Mouse (Mus musculus) right cerebral cortex, adult 18-20 months (tissue): Measurements from ENCODE around the gene Acvr1.
A peak's percentile ranks its signal among the peaks of the same experiment; 100 is the strongest.

Experiments used
- DNase-seq: peaks from one replicate; pipeline ENCODE4 v3.0.0; 2022; ENCODE audit warnings: mixed read lengths

Gene Acvr1

GRCm38 (mm10) chr2:58557045-58557845 is 9.7 kb downstream of the Acvr1 start:
- DNase-seq, result no peak

GRCm38 (mm10) chr2:58552296-58552695 is 14.7 kb downstream of the Acvr1 start:
- DNase-seq, result no peak

GRCm38 (mm10) chr2:58551866-58552265 is 15.1 kb downstream of the Acvr1 start:
- no peak for DNase-seq

- no peak for DNase-seq
These were observed 16.5 kb downstream of the Acvr1 start for GRCm38 (mm10) chr2:58550488-58550887.

- no peak for DNase-seq
These were observed 17.0 kb downstream of the Acvr1 start for GRCm38 (mm10) chr2:58549960-58550359.

GRCm38 (mm10) chr2:58548943-58549342 is 18.0 kb downstream of the Acvr1 start:
- DNase-seq, result no peak

- no peak for DNase-seq
These were observed 20.7 kb downstream of the Acvr1 start for GRCm38 (mm10) chr2:58546264-58546663.

GRCm38 (mm10) chr2:58544368-58544767 is 22.6 kb downstream of the Acvr1 start:
- no peak for DNase-seq

- DNase-seq, result no peak
These were observed 23.7 kb downstream of the Acvr1 start for GRCm38 (mm10) chr2:58543252-58543651.

GRCm38 (mm10) chr2:58538196-58538595 is 28.8 kb downstream of the Acvr1 start:
- no peak for DNase-seq

- DNase-seq, result no peak
These were observed 30.2 kb downstream of the Acvr1 start for GRCm38 (mm10) chr2:58536796-58537195.

GRCm38 (mm10) chr2:58535233-58535632 is 31.7 kb downstream of the Acvr1 start:
- DNase-seq, result no peak

- no peak for DNase-seq
These were observed 32.6 kb downstream of the Acvr1 start for GRCm38 (mm10) chr2:58534379-58534778.

GRCm38 (mm10) chr2:58533521-58534001 is 33.4 kb downstream of the Acvr1 start:
- no peak for DNase-seq

GRCm38 (mm10) chr2:58532260-58532850 is 34.6 kb downstream of the Acvr1 start:
- DNase-seq, result peak; percentile 72

GRCm38 (mm10) chr2:58530521-58530920 is 36.4 kb downstream of the Acvr1 start:
- no peak for DNase-seq

- DNase-seq, result no peak
These were observed 37.0 kb downstream of the Acvr1 start for GRCm38 (mm10) chr2:58529860-58530440.

GRCm38 (mm10) chr2:58529384-58529783 is 37.6 kb downstream of the Acvr1 start:
- no peak for DNase-seq

- no peak for DNase-seq
These were observed 39.2 kb downstream of the Acvr1 start for GRCm38 (mm10) chr2:58527786-58528185.

- no peak for DNase-seq
These were observed 42.6 kb downstream of the Acvr1 start for GRCm38 (mm10) chr2:58524356-58524755.

- no peak for DNase-seq
These were observed 43.1 kb downstream of the Acvr1 start for GRCm38 (mm10) chr2:58523894-58524293.

- DNase-seq, result no peak
These were observed 43.9 kb downstream of the Acvr1 start for GRCm38 (mm10) chr2:58523097-58523496.

- no peak for DNase-seq
These were observed 45.3 kb downstream of the Acvr1 start for GRCm38 (mm10) chr2:58521621-58522020.

GRCm38 (mm10) chr2:58520727-58521126 is 46.2 kb downstream of the Acvr1 start:
- DNase-seq, result no peak
